Mouse (Mus musculus): Measurements from ENCODE around the gene Mgme1. TPM values are rescaled to one million over a fixed set of nuclear protein-coding genes. Genes with fewer than 3 reads are reported as not detected.

The Mgme1 gene
- polyA plus RNA-seq, 2 experiments: 5.9 to 9.2 TPM

- no peaks in the 10 kb centered on the region for H3K27me3 ChIP-seq (ENCODE audit: control insufficient read depth, insufficient read depth, low read length)
- H3K9ac ChIP-seq (replicated peaks): peak overlapping the region; percentile 99
- H3K4me3 ChIP-seq (ENCODE audit: insufficient read depth in 1 of 2, low read depth in 2 of 2, low read length in 2 of 2): peak overlapping the region; percentile 72 to 82
- peaks cover 24% of the 10 kb centered on the region for H3K36me3 ChIP-seq (replicated peaks; ENCODE audit: control insufficient read depth, insufficient read depth, low read depth)
- peak overlapping the region; percentile 87 for H3K27ac ChIP-seq
- no peaks in the 10 kb centered on the region for H3K9me3 ChIP-seq (ENCODE audit: control insufficient read depth, low read length)
- no peak for TF ChIP-seq CTCF (IDR thresholded peaks at IDR 0.05; ENCODE audit: low read depth)
- TF ChIP-seq EP300 (IDR thresholded peaks at IDR 0.05; ENCODE audit: low read depth): no peak
- ATAC-seq (ENCODE audit: insufficient read depth) (no peak), DNase-seq (ENCODE audit: low read depth in 3 of 3, low spot score in 3 of 3) (no peak)
- H3K4me1 ChIP-seq (replicated peaks; ENCODE audit: control insufficient read depth in 2 of 2, insufficient read depth in 2 of 2, low read length in 1 of 2): peaks cover 30 to 33% of the 10 kb centered on the region in 2 experiments
- WGBS (ENCODE audit: insufficient replicate concordance): 1% methylated on average over 6 of the region's 6 CpGs
- peak overlapping the region; percentile 73 for H3K4me2 ChIP-seq (ENCODE audit: low read depth)
These were observed 1.8 kb upstream of the Mgme1 start for GRCm38 (mm10) chr2:144268446-144269305.

GRCm38 (mm10) chr2:144269306-144269650 is 1.2 kb upstream of the Mgme1 start:
- TF ChIP-seq EP300 (IDR thresholded peaks at IDR 0.05; ENCODE audit: low read depth) (no peak), CTCF (IDR thresholded peaks at IDR 0.05; ENCODE audit: low read depth) (no peak)
- ATAC-seq (ENCODE audit: insufficient read depth) (no peak), DNase-seq (ENCODE audit: low read depth in 3 of 3, low spot score in 3 of 3) (no peak)
- Histone ChIP-seq H3K9me3 (ENCODE audit: control insufficient read depth, low read length) (no peaks in the 10 kb centered on the region), H3K4me2 (ENCODE audit: low read depth) (peak overlapping the region; percentile 73), H3K27me3 (ENCODE audit: control insufficient read depth, insufficient read depth, low read length) (no peaks in the 10 kb centered on the region), H3K4me3 (ENCODE audit: insufficient read depth in 1 of 2, low read depth in 2 of 2, low read length in 2 of 2) (peak overlapping the region; percentile 72 to 82), H3K4me1 (replicated peaks; ENCODE audit: control insufficient read depth in 2 of 2, insufficient read depth in 2 of 2, low read length in 1 of 2) (peaks cover 32 to 37% of the 10 kb centered on the region in 2 experiments), H3K9ac (replicated peaks) (peak overlapping the region; percentile 99), H3K27ac (peak overlapping the region; percentile 87), H3K36me3 (replicated peaks; ENCODE audit: control insufficient read depth, insufficient read depth, low read depth) (peaks cover 20% of the 10 kb centered on the region)
- WGBS (ENCODE audit: insufficient replicate concordance): under 1% methylated on average over 11 of the region's 11 CpGs

GRCm38 (mm10) chr2:144269679-144270475 is 586 bp upstream of the Mgme1 start:
- Histone ChIP-seq H3K4me1 (replicated peaks; ENCODE audit: control insufficient read depth in 2 of 2, insufficient read depth in 2 of 2, low read length in 1 of 2) (peaks cover 29 to 39% of the 10 kb centered on the region in 2 experiments), H3K27me3 (ENCODE audit: control insufficient read depth, insufficient read depth, low read length) (no peaks in the 10 kb centered on the region), H3K36me3 (replicated peaks; ENCODE audit: control insufficient read depth, insufficient read depth, low read depth) (peaks cover 15% of the 10 kb centered on the region), H3K9ac (replicated peaks) (peak overlapping the region; percentile 99), H3K9me3 (ENCODE audit: control insufficient read depth, low read length) (no peaks in the 10 kb centered on the region), H3K27ac (peak overlapping the region; percentile 87), H3K4me2 (ENCODE audit: low read depth) (peak overlapping the region; percentile 73), H3K4me3 (ENCODE audit: insufficient read depth in 1 of 2, low read depth in 2 of 2, low read length in 2 of 2) (peak overlapping the region; percentile 82 to 98)
- DNase-seq (ENCODE audit: low read depth in 3 of 3, low spot score in 3 of 3) (no peak), ATAC-seq (ENCODE audit: insufficient read depth) (no peak; the same call in none of the 2 replicates)
- no peak for TF ChIP-seq EP300 (IDR thresholded peaks at IDR 0.05; ENCODE audit: low read depth)
- no peak for TF ChIP-seq CTCF (IDR thresholded peaks at IDR 0.05; ENCODE audit: low read depth)
- under 1% methylated on average over 33 of the region's 33 CpGs for WGBS (ENCODE audit: insufficient replicate concordance)

DNA sequence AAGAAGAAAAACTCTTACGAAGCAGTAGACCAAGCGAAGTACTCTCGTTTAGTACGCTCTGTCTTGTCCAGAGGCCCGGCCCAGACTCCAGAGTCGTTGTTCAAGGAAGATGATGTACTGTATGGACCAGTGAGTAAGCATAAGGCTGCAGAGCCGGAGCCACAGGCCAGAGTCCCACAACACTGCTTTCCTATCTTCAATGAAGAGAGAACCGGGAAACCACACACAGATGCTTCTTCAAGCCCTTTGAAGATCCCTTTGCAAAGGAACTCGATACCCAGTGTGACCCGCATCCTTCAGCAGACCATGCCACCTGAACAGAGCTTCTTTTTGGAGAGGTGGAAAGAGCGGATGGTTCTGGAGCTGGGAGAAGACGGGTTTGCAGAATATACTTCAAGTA is 1.6 kb downstream of the Mgme1 start:
- Histone ChIP-seq H3K36me3 (replicated peaks; ENCODE audit: control insufficient read depth, insufficient read depth, low read depth) (peaks cover 7% of the 10 kb centered on the region), H3K4me2 (ENCODE audit: low read depth) (peak overlapping the region; percentile 73), H3K9me3 (ENCODE audit: control insufficient read depth, low read length) (no peaks in the 10 kb centered on the region), H3K27ac (no peak overlapping the region), H3K9ac (replicated peaks) (no peak overlapping the region; the same call in 1 of the 2 replicates), H3K4me1 (replicated peaks; ENCODE audit: control insufficient read depth in 2 of 2, insufficient read depth in 2 of 2, low read length in 1 of 2) (peaks cover 24 to 31% of the 10 kb centered on the region in 2 experiments), H3K4me3 (ENCODE audit: insufficient read depth in 1 of 2, low read depth in 2 of 2, low read length in 2 of 2) (0 out of 4 replicates have a peak overlapping the region, but pooled peaks of 1 of the 2 experiments have one; percentile 1), H3K27me3 (ENCODE audit: control insufficient read depth, insufficient read depth, low read length) (no peaks in the 10 kb centered on the region)
- ATAC-seq (ENCODE audit: insufficient read depth) (no peak), DNase-seq (ENCODE audit: low read depth in 3 of 3, low spot score in 3 of 3) (no peak)
- WGBS (ENCODE audit: insufficient replicate concordance): 72% methylated on average over 12 of the region's 12 CpGs
- TF ChIP-seq EP300 (IDR thresholded peaks at IDR 0.05; ENCODE audit: low read depth) (no peak), CTCF (IDR thresholded peaks at IDR 0.05; ENCODE audit: low read depth) (no peak)

All from liver, embryonic 14.5 days (tissue).